Mouse (Mus musculus): ENCODE measurements around the gene Gm21170. TPM values are rescaled to one million over a fixed set of nuclear protein-coding genes. Genes with fewer than 3 reads are reported as not detected.
"Not testable (repeated sequence)": the region's sequence is repeated elsewhere in the genome, so short reads cannot be mapped to it uniquely, and the experiment has no call there.

The Gm21170 gene
- not detected in 2 replicates for polyA plus RNA-seq (2015; fragmentation: Nextera tagmentation; extraction: Ambion mirVana)

GRCm38 (mm10) chrY:47690998-47691397 is at the start of gene Gm21170:
Gene Gm21170, minus strand, starts transcription at chrY:47691098.
- not testable (repeated sequence) for H3K27ac ChIP-seq; H3K9ac ChIP-seq; ATAC-seq (ENCODE audit: insufficient read depth, low FRiP score, low read depth); H3K27me3 ChIP-seq (replicated peaks); H3K4me1 ChIP-seq; H3K4me2 ChIP-seq; H3K36me3 ChIP-seq; H3K9me3 ChIP-seq; H3K4me3 ChIP-seq (replicated peaks)
- WGBS: no CpG with 5 or more reads among the region's 2 CpGs

Other genes starting within 250 kb of the Gm21170 start
- gene Gm21256, start 240.1 kb downstream of the Gm21170 start, polyA plus RNA-seq (2015; fragmentation: Nextera tagmentation; extraction: Ambion mirVana): not detected in 2 replicates

All from stomach, embryonic 15.5 days (tissue).